Mouse (Mus musculus): ENCODE results near the gene Lmo2.

GRCm38 (mm10) chr2:103918375-103918774, 39.4 kb upstream of the Lmo2 start:
- TF ChIP-seq CTCF (IDR thresholded peaks at IDR 0.05; ENCODE audit: insufficient read depth, low read length), result no peak
- TF ChIP-seq POLR2A (IDR thresholded peaks at IDR 0.05; ENCODE audit: borderline replicate concordance, extremely low read depth, low read depth, low read length), result no peak

Data from lung, adult 2 months (tissue).